In genomic region chr1:88543608-88544007, GRCm38 (mm10) we compare ENCODE assay signal across 25 mouse cellular contexts. TPM values are rescaled to one million over a fixed set of nuclear protein-coding genes. Genes with fewer than 3 reads are reported as not detected.
DNase-seq lines count a peak whose midpoint lies in the region; ATAC-seq and TF ChIP-seq lines count a peak whose summit lies in the region.
"Had no signal": no experiment of that assay in that cellular context is flagged by ENCODE, and none has a peak within 500 bp of the region (broad histone marks: within the 10 kb centered on the region; RNA-seq: fewer than 3 reads in every experiment).

No protein-coding gene starts in this region.

- no peaks in the 10 kb centered on the region for H3K36me3 ChIP-seq in stomach, embryonic 16.5 days (ENCODE audit: control insufficient read depth, insufficient read depth, low read length)
- no peaks in the 10 kb centered on the region for H3K36me3 ChIP-seq in stomach, postnatal 0 days (ENCODE audit: control insufficient read depth, insufficient read depth, low read length)
- H3K36me3 ChIP-seq in forebrain, embryonic 10.5 days (replicated peaks), result no peaks in the 10 kb centered on the region
- H3K36me3 ChIP-seq: embryonic facial prominence, embryonic 13.5 days; embryonic facial prominence, embryonic 15.5 days; forebrain, embryonic 15.5 days; G1E had no signal

- H3K4me2 ChIP-seq in stomach, embryonic 16.5 days (ENCODE audit: low read depth, low read length), result no peak overlapping the region
- H3K4me2 ChIP-seq in stomach, postnatal 0 days (replicated peaks; ENCODE audit: low read depth), result no peak overlapping the region
- H3K4me2 ChIP-seq: embryonic facial prominence, embryonic 13.5 days; embryonic facial prominence, embryonic 15.5 days; forebrain, embryonic 13.5 days; forebrain, embryonic 15.5 days had no signal

- TF ChIP-seq CTCF in stomach, postnatal 0 days (IDR thresholded peaks at IDR 0.05; ENCODE audit: low read depth), result no peak

- no peak for DNase-seq in stomach, postnatal 0 days (ENCODE audit: low spot score)
- peak; percentile 54 for DNase-seq in brain, adult 2 months (ENCODE audit: low read depth, low spot score)
- DNase-seq in forebrain, embryonic 10.5 days (ENCODE audit: extremely low spot score, low spot score), result no peak
- DNase-seq: adrenal gland, adult 8-10 months; adrenal gland, postnatal 14 days; adrenal gland, postnatal 36 days; cerebellum, adult 11 months; cerebellum, adult 18-20 months; cerebellum, adult 8-10 months; cerebellum, adult 9-11 months; cerebellum, postnatal 14 days; cerebellum, postnatal 36 days; embryo, embryonic 11 days; forebrain, postnatal 0 days had no signal

- H3K4me3 ChIP-seq in stomach, embryonic 16.5 days (replicated peaks; ENCODE audit: low read length), result no peak overlapping the region
- H3K4me3 ChIP-seq in stomach, postnatal 0 days (ENCODE audit: low read depth, low read length), result no peak overlapping the region
- no peak overlapping the region for H3K4me3 ChIP-seq in forebrain, embryonic 10.5 days
- H3K4me3 ChIP-seq: embryonic facial prominence, embryonic 13.5 days; embryonic facial prominence, embryonic 15.5 days; forebrain, embryonic 13.5 days; forebrain, embryonic 15.5 days had no signal

- no peaks in the 10 kb centered on the region for H3K27me3 ChIP-seq in stomach, embryonic 16.5 days (ENCODE audit: control insufficient read depth, insufficient read depth, low read length)
- no peaks in the 10 kb centered on the region for H3K27me3 ChIP-seq in stomach, postnatal 0 days (ENCODE audit: control insufficient read depth, insufficient read depth, low read length)
- H3K27me3 ChIP-seq in forebrain, embryonic 10.5 days (ENCODE audit: poor library complexity, severe bottlenecking), result no peaks in the 10 kb centered on the region
- H3K27me3 ChIP-seq: embryonic facial prominence, embryonic 13.5 days; embryonic facial prominence, embryonic 15.5 days; forebrain, embryonic 13.5 days; forebrain, embryonic 15.5 days; Patski had no signal

- WGBS in stomach, embryonic 16.5 days, result 68% methylated on average over 4 of the region's 4 CpGs
- 61% methylated on average over 4 of the region's 4 CpGs for WGBS in stomach, postnatal 0 days
- 82% methylated on average over 4 of the region's 4 CpGs for WGBS in forebrain, embryonic 10.5 days

- H3K27ac ChIP-seq in stomach, embryonic 16.5 days (ENCODE audit: low read length), result peak overlapping the region; percentile 61; the same call in 1 of the 2 replicates
- H3K27ac ChIP-seq in stomach, postnatal 0 days (replicated peaks), result no peak overlapping the region
- H3K27ac ChIP-seq in forebrain, embryonic 10.5 days, result no peak overlapping the region
- H3K27ac ChIP-seq: embryonic facial prominence, embryonic 13.5 days; embryonic facial prominence, embryonic 15.5 days; forebrain, embryonic 13.5 days; forebrain, embryonic 15.5 days had no signal

- TF ChIP-seq EP300 in stomach, postnatal 0 days (optimal IDR thresholded peaks at IDR 0.05), result no peak

- H3K9ac ChIP-seq in stomach, embryonic 16.5 days (ENCODE audit: low read length), result no peak overlapping the region
- H3K9ac ChIP-seq in stomach, postnatal 0 days (ENCODE audit: low read length), result no peak overlapping the region
- H3K9ac ChIP-seq: embryonic facial prominence, embryonic 13.5 days; embryonic facial prominence, embryonic 15.5 days; forebrain, embryonic 13.5 days; forebrain, embryonic 15.5 days; forebrain, postnatal 0 days had no signal

- ATAC-seq in stomach, embryonic 16.5 days (ENCODE audit: insufficient read depth, low FRiP score), result no peak
- no peak for ATAC-seq in stomach, postnatal 0 days (ENCODE audit: low FRiP score, low TSS enrichment)
- ATAC-seq in monocyte, adult 5-6 weeks (replicated peaks; ENCODE audit: insufficient number of reproducible peaks, low FRiP score, low TSS enrichment, poor library complexity, severe bottlenecking), result no peak
- ATAC-seq: activated CD4-positive, CD25-positive, alpha-beta regulatory T cell, adult 4 months; forebrain, embryonic 13.5 days; forebrain, embryonic 15.5 days; forebrain, postnatal 0 days; Patski had no signal

- H3K9me3 ChIP-seq in stomach, embryonic 16.5 days (replicated peaks; ENCODE audit: control insufficient read depth, low read length), result no peaks in the 10 kb centered on the region
- no peaks in the 10 kb centered on the region for H3K9me3 ChIP-seq in stomach, postnatal 0 days (ENCODE audit: control insufficient read depth, low read length)
- no peaks in the 10 kb centered on the region for H3K9me3 ChIP-seq in forebrain, embryonic 10.5 days
- H3K9me3 ChIP-seq: embryonic facial prominence, embryonic 13.5 days; embryonic facial prominence, embryonic 15.5 days; forebrain, embryonic 13.5 days; forebrain, embryonic 15.5 days had no signal

- H3K4me1 ChIP-seq in stomach, embryonic 16.5 days (ENCODE audit: control insufficient read depth, insufficient read depth, low read length), result no peaks in the 10 kb centered on the region
- H3K4me1 ChIP-seq in stomach, postnatal 0 days (replicated peaks; ENCODE audit: control insufficient read depth, insufficient read depth), result no peaks in the 10 kb centered on the region
- no peaks in the 10 kb centered on the region for H3K4me1 ChIP-seq in forebrain, embryonic 10.5 days
- H3K4me1 ChIP-seq: embryonic facial prominence, embryonic 13.5 days; embryonic facial prominence, embryonic 15.5 days had no signal

RNA-seq across cellular contexts. Expression of gene Glrp1, which starts 33.7 kb away (rescaled TPM):
- 0.09 TPM in 1 of 2 replicates, not detected in the other for polyA plus RNA-seq in stomach, embryonic 16.5 days (2015; fragmentation: Nextera tagmentation; extraction: Ambion mirVana)
- polyA plus RNA-seq in stomach, postnatal 0 days (2015; fragmentation: Nextera tagmentation; extraction: Ambion mirVana), result not detected in 2 replicates
- not detected in 3 replicates for total RNA-seq in monocyte, adult 5-6 weeks (2017)
- not detected in 2 replicates for polyA plus RNA-seq in forebrain, embryonic 10.5 days (2016; fragmentation: Nextera tagmentation; extraction: Ambion mirVana)
- total RNA-seq: adrenal gland, adult 18-20 months; adrenal gland, adult 8-10 months; adrenal gland, postnatal 14 days; adrenal gland, postnatal 36 days had no signal
- polyA plus RNA-seq: activated CD4-positive, CD25-positive, alpha-beta regulatory T cell, adult 4 months; embryonic facial prominence, embryonic 11.5 days; embryonic facial prominence, embryonic 13.5 days; forebrain, embryonic 13.5 days; forebrain, embryonic 15.5 days; G1E; Patski had no signal
